27 mouse cellular contexts compared by ENCODE assay signal in genomic region chr11:24101625-24102024, GRCm38 (mm10). TPM values are rescaled to one million over a fixed set of nuclear protein-coding genes. Genes with fewer than 3 reads are reported as not detected.
DNase-seq lines count a peak whose midpoint lies in the region; ATAC-seq and TF ChIP-seq lines count a peak whose summit lies in the region.
"Had no signal": no experiment of that assay in that cellular context is flagged by ENCODE, and none has a peak within 500 bp of the region (broad histone marks: within the 10 kb centered on the region; RNA-seq: fewer than 3 reads in every experiment).

No protein-coding gene starts in this region.

- H3K4me1 ChIP-seq in cortical plate, adult 2 months (ENCODE audit: control insufficient read depth, insufficient read depth, low read length) = peaks cover 23% of the 10 kb centered on the region
- peaks cover 41% of the 10 kb centered on the region for H3K4me1 ChIP-seq in liver, embryonic 16.5 days (ENCODE audit: control insufficient read depth, low read depth, low read length)

- no peaks in the 10 kb centered on the region for H3K9me3 ChIP-seq in liver, embryonic 16.5 days (replicated peaks; ENCODE audit: control insufficient read depth, low read length)
- H3K9me3 ChIP-seq: heart, embryonic 15.5 days; limb, embryonic 13.5 days; lung, embryonic 15.5 days; midbrain, embryonic 10.5 days had no signal

- H3K4me3 ChIP-seq in cortical plate, adult 2 months (ENCODE audit: insufficient read depth, low read length) = no peak overlapping the region
- no peak overlapping the region for H3K4me3 ChIP-seq in liver, embryonic 16.5 days (ENCODE audit: low read depth, low read length)
- H3K4me3 ChIP-seq: heart, embryonic 15.5 days; limb, embryonic 13.5 days; lung, embryonic 15.5 days; midbrain, embryonic 10.5 days had no signal

- H3K27ac ChIP-seq in cortical plate, adult 2 months (ENCODE audit: insufficient read depth, low read length) = 0 out of 2 replicates have a peak overlapping the region, but pooled peaks have one; percentile 63
- peak overlapping the region; percentile 71 for H3K27ac ChIP-seq in liver, embryonic 16.5 days (ENCODE audit: low read length)
- H3K27ac ChIP-seq: lung, embryonic 15.5 days; midbrain, embryonic 10.5 days had no signal

- H3K27me3 ChIP-seq in liver, embryonic 16.5 days (ENCODE audit: control insufficient read depth, insufficient read depth, low read depth, low read length) = no peaks in the 10 kb centered on the region
- H3K27me3 ChIP-seq: heart, embryonic 15.5 days; limb, embryonic 13.5 days; lung, embryonic 15.5 days had no signal

- DNase-seq in heart, adult 11 months = peak; percentile 59
- no peak for DNase-seq in heart, postnatal 36 days
- DNase-seq in ovary, postnatal 14 days (ENCODE audit: low spot score) = no peak
- DNase-seq in embryo, embryonic 11 days = no peak
- DNase-seq: adrenal gland, adult 2 months; cerebellum, adult 8-10 months; gastrocnemius, postnatal 10 days; heart, adult 18-20 months; kidney, adult 8-10 months; kidney, postnatal 25 days; lung, postnatal 4 days; right cerebral cortex, adult 18-20 months; thymus, postnatal 14 days had no signal

- WGBS in liver, embryonic 16.5 days (ENCODE audit: insufficient replicate concordance) = 30% methylated on average over 3 of the region's 3 CpGs

- no peak for TF ChIP-seq CTCF in cortical plate, adult 2 months (IDR thresholded peaks at IDR 0.05; ENCODE audit: extremely low read depth, insufficient read depth, low read length)

- intact Hi-C loops in heart, postnatal 36 days (cut with DNase I) = no loop called here

- H3K9ac ChIP-seq in liver, embryonic 16.5 days (ENCODE audit: low read depth, low read length) = peak overlapping the region; percentile 36
- H3K9ac ChIP-seq: heart, embryonic 15.5 days; limb, embryonic 13.5 days; lung, embryonic 15.5 days had no signal

- no peaks in the 10 kb centered on the region for H3K36me3 ChIP-seq in liver, embryonic 16.5 days (ENCODE audit: control insufficient read depth, insufficient read depth)
- H3K36me3 ChIP-seq: heart, embryonic 15.5 days; lung, embryonic 15.5 days; midbrain, embryonic 10.5 days had no signal

- no peak for TF ChIP-seq POLR2A in cortical plate, adult 2 months (IDR thresholded peaks at IDR 0.05; ENCODE audit: extremely low read depth, insufficient read depth, low read length)

- peak; percentile 48 for ATAC-seq in erythroid progenitor cell, adult 5-6 weeks (replicated peaks; ENCODE audit: low FRiP score, poor library complexity, severe bottlenecking)
- peak; percentile 74 for ATAC-seq in liver, embryonic 16.5 days (ENCODE audit: low read depth)
- ATAC-seq: inflammation-experienced regulatory T-cells, adult 6 months had no signal

- peak overlapping the region; percentile 36; the same call in 1 of the 2 replicates for H3K4me2 ChIP-seq in liver, embryonic 16.5 days (ENCODE audit: low read depth, low read length)
- H3K4me2 ChIP-seq: heart, embryonic 15.5 days; limb, embryonic 13.5 days; lung, embryonic 15.5 days had no signal

RNA-seq across cellular contexts. Expression of gene Bcl11a, which starts 23.8 kb away (rescaled TPM):
- total RNA-seq in heart, postnatal 36 days (2021) = 1 to 10 TPM; 4.5 to 5.0 TPM
- 62.8 and 64.1 TPM in 2 replicates for polyA plus RNA-seq in cortical plate, adult 2 months (2012; rRNA removed)
- 20.5 and 23.5 TPM in 2 replicates for total RNA-seq in erythroid progenitor cell, adult 5-6 weeks (2015; ENCODE audit: low replicate concordance)
- 7.4 and 12.9 TPM in 2 replicates for total RNA-seq in erythroid progenitor cell, adult 5-6 weeks (2017; ENCODE audit: low replicate concordance)
- polyA plus RNA-seq in liver, embryonic 16.5 days (2015; fragmentation: Nextera tagmentation; extraction: Ambion mirVana) = 17.7 and 20.9 TPM in 2 replicates
- polyA plus RNA-seq: C2C12 had no signal

RNA-seq across cellular contexts. Expression of gene A830031A19Rik, which starts 26.8 kb away (rescaled TPM):
- total RNA-seq in heart, postnatal 36 days (2021) = not detected
- 1.2 and 1.6 TPM in 2 replicates for polyA plus RNA-seq in cortical plate, adult 2 months (2012; rRNA removed)
- not detected in 2 replicates for total RNA-seq in erythroid progenitor cell, adult 5-6 weeks (2015; ENCODE audit: low replicate concordance)
- total RNA-seq in erythroid progenitor cell, adult 5-6 weeks (2017; ENCODE audit: low replicate concordance) = not detected in 2 replicates
- not detected in 2 replicates for polyA plus RNA-seq in liver, embryonic 16.5 days (2015; fragmentation: Nextera tagmentation; extraction: Ambion mirVana)
- total RNA-seq: adrenal gland, adult 2 months; common myeloid progenitor, adult 5-6 weeks; gastrocnemius, postnatal 10 days; heart, adult 18-20 months; hematopoietic stem cell, adult 5-6 weeks; monocyte, adult 5-6 weeks had no signal
- polyA plus RNA-seq: adrenal gland, adult 2 months; C2C12; embryonic facial prominence, embryonic 14.5 days; heart, embryonic 15.5 days; inflammation-experienced regulatory T-cells, adult 6 months; limb, embryonic 13.5 days; lung, embryonic 15.5 days; midbrain, embryonic 10.5 days; neural tube, embryonic 11.5 days had no signal
